Mouse (Mus musculus): ENCODE measurements around the gene Rgs9bp. TPM values are rescaled to one million over a fixed set of nuclear protein-coding genes. Genes with fewer than 3 reads are reported as not detected.
"Not testable (repeated sequence)": the region's sequence is repeated elsewhere in the genome, so short reads cannot be mapped to it uniquely, and the experiment has no call there.

The Rgs9bp gene
- polyA plus RNA-seq, 1 experiment from 2014 or later: 0.32 TPM

GRCm38 (mm10) chr7:35569724-35570123 lies 15.7 kb downstream of the Rgs9bp start:
- not testable (repeated sequence) for H3K27ac ChIP-seq (ENCODE audit: low read depth, low read length); ATAC-seq (replicated peaks; ENCODE audit: low FRiP score); H3K4me3 ChIP-seq (ENCODE audit: low read depth, low read length); H3K9me3 ChIP-seq (ENCODE audit: control insufficient read depth, low read length); H3K36me3 ChIP-seq (ENCODE audit: control insufficient read depth, insufficient read depth, low read length); DNase-seq (ENCODE audit: low spot score); H3K4me2 ChIP-seq (ENCODE audit: low read depth, low read length, severe bottlenecking); H3K9ac ChIP-seq (ENCODE audit: low read length); H3K4me1 ChIP-seq (replicated peaks; ENCODE audit: control insufficient read depth, insufficient read depth, low read length); H3K27me3 ChIP-seq (ENCODE audit: control insufficient read depth, insufficient read depth, low read length)
- WGBS: 87% methylated on average over 4 of the region's 4 CpGs

GRCm38 (mm10) chr7:35565965-35566364 lies 19.4 kb downstream of the Rgs9bp start:
- not testable (repeated sequence) for H3K9me3 ChIP-seq (ENCODE audit: control insufficient read depth, low read length); H3K27ac ChIP-seq (ENCODE audit: low read depth, low read length); H3K4me3 ChIP-seq (ENCODE audit: low read depth, low read length); ATAC-seq (replicated peaks; ENCODE audit: low FRiP score); H3K9ac ChIP-seq (ENCODE audit: low read length); H3K27me3 ChIP-seq (ENCODE audit: control insufficient read depth, insufficient read depth, low read length); H3K4me1 ChIP-seq (replicated peaks; ENCODE audit: control insufficient read depth, insufficient read depth, low read length); H3K4me2 ChIP-seq (ENCODE audit: low read depth, low read length, severe bottlenecking); H3K36me3 ChIP-seq (ENCODE audit: control insufficient read depth, insufficient read depth, low read length); DNase-seq (ENCODE audit: low spot score)
- WGBS: 88% methylated on average over 13 of the region's 13 CpGs

GRCm38 (mm10) chr7:35564872-35565271 lies 20.5 kb downstream of the Rgs9bp start:
- H3K9ac ChIP-seq (ENCODE audit: low read length); DNase-seq (ENCODE audit: low spot score); H3K4me3 ChIP-seq (ENCODE audit: low read depth, low read length); H3K27me3 ChIP-seq (ENCODE audit: control insufficient read depth, insufficient read depth, low read length); H3K36me3 ChIP-seq (ENCODE audit: control insufficient read depth, insufficient read depth, low read length); H3K9me3 ChIP-seq (ENCODE audit: control insufficient read depth, low read length); H3K27ac ChIP-seq (ENCODE audit: low read depth, low read length); ATAC-seq (replicated peaks; ENCODE audit: low FRiP score); H3K4me1 ChIP-seq (replicated peaks; ENCODE audit: control insufficient read depth, insufficient read depth, low read length); H3K4me2 ChIP-seq (ENCODE audit: low read depth, low read length, severe bottlenecking): not testable (repeated sequence)
- WGBS: 86% methylated on average over 10 of the region's 10 CpGs

- 96% methylated on average over 2 of the region's 2 CpGs for WGBS
- no peaks in the 10 kb centered on the region for H3K27me3 ChIP-seq (ENCODE audit: control insufficient read depth, insufficient read depth, low read length)
Measured at GRCm38 (mm10) chr7:35564067-35564865, 21.1 kb downstream of the Rgs9bp start.

DNA sequence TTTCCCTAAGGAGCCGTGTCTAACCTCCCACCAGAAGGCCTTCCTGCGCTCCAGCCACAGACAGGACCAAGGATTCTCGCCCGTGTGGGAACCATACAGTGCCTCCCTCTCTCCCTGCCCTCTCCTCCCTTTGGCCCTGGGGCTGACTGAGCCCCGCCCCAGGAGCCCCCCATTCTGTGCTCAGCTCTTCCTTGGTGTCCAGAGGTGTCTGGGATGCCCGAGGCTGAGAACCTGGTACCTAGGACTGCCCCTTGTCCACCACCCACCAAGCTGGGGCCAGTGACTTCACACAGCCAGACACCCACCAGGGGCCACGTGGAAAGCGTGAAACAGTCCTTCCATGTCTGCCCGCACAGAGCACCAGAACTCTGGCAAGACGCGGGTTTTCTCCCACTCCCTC lies 22.3 kb downstream of the Rgs9bp start:
- no peak overlapping the region for H3K27ac ChIP-seq (ENCODE audit: low read depth, low read length)

More at GRCm38 (mm10) chr7:35564067-35564865, 21.1 kb downstream of the Rgs9bp start:
- H3K9me3 ChIP-seq (ENCODE audit: control insufficient read depth, low read length): no peaks in the 10 kb centered on the region
- ATAC-seq (replicated peaks; ENCODE audit: low FRiP score) (no peak), DNase-seq (ENCODE audit: low spot score) (no peak)
- no peaks in the 10 kb centered on the region for H3K4me1 ChIP-seq (replicated peaks; ENCODE audit: control insufficient read depth, insufficient read depth, low read length)
- H3K36me3 ChIP-seq (ENCODE audit: control insufficient read depth, insufficient read depth, low read length): no peaks in the 10 kb centered on the region
- H3K4me2 ChIP-seq (ENCODE audit: low read depth, low read length, severe bottlenecking): no peak overlapping the region
- H3K9ac ChIP-seq (ENCODE audit: low read length): no peak overlapping the region
- no peak overlapping the region for H3K27ac ChIP-seq (ENCODE audit: low read depth, low read length)
- H3K4me3 ChIP-seq (ENCODE audit: low read depth, low read length): no peak overlapping the region

GRCm38 (mm10) chr7:35559838-35560237 lies 25.5 kb downstream of the Rgs9bp start:
- no peak overlapping the region for H3K4me3 ChIP-seq (ENCODE audit: low read depth, low read length)
- no peaks in the 10 kb centered on the region for H3K9me3 ChIP-seq (ENCODE audit: control insufficient read depth, low read length)
- no peaks in the 10 kb centered on the region for H3K36me3 ChIP-seq (ENCODE audit: control insufficient read depth, insufficient read depth, low read length)
- no peak for ATAC-seq (replicated peaks; ENCODE audit: low FRiP score)
- no peaks in the 10 kb centered on the region for H3K27me3 ChIP-seq (ENCODE audit: control insufficient read depth, insufficient read depth, low read length)
- DNase-seq (ENCODE audit: low spot score): no peak
- H3K4me2 ChIP-seq (ENCODE audit: low read depth, low read length, severe bottlenecking): no peak overlapping the region
- 83% methylated on average over 3 of the region's 3 CpGs for whole genome bisulfite sequencing
- H3K27ac ChIP-seq (ENCODE audit: low read depth, low read length): no peak overlapping the region
- no peak overlapping the region for H3K9ac ChIP-seq (ENCODE audit: low read length)
- 0 out of 2 replicates have a peak, but pooled peaks cover 2% of the 10 kb centered on the region for H3K4me1 ChIP-seq (replicated peaks; ENCODE audit: control insufficient read depth, insufficient read depth, low read length)

More for the DNA sequence above, 22.3 kb downstream of the Rgs9bp start:
- DNase-seq (ENCODE audit: low spot score) (no peak), ATAC-seq (replicated peaks; ENCODE audit: low FRiP score) (no peak)
- H3K9ac ChIP-seq (ENCODE audit: low read length): no peak overlapping the region
- no peak overlapping the region for H3K4me3 ChIP-seq (ENCODE audit: low read depth, low read length)
- H3K9me3 ChIP-seq (ENCODE audit: control insufficient read depth, low read length): no peaks in the 10 kb centered on the region
- H3K27me3 ChIP-seq (ENCODE audit: control insufficient read depth, insufficient read depth, low read length): no peaks in the 10 kb centered on the region
- no peaks in the 10 kb centered on the region for H3K36me3 ChIP-seq (ENCODE audit: control insufficient read depth, insufficient read depth, low read length)
- H3K4me1 ChIP-seq (replicated peaks; ENCODE audit: control insufficient read depth, insufficient read depth, low read length): no peaks in the 10 kb centered on the region
- no peak overlapping the region for H3K4me2 ChIP-seq (ENCODE audit: low read depth, low read length, severe bottlenecking)
- 74% methylated on average over 11 of the region's 11 CpGs for WGBS

DNA sequence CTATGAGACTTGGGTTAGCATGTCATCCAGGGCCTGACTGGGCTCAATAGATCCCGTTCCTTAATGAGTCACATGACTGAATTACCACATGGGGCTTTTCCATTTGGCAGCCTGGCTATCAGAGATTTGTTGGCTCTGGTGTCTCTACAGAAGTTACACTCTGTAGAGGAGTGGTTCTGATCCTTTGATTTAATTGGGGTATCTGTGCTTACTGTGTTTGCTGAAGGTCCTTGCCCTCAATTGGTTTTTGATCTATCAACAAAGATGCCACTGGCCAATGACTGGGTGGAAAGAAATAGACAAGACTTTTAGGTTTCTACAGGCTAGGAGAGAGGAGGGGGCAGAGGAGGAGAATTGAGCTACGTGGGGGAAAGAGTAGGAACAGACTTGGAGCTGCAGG lies 26.7 kb downstream of the Rgs9bp start:
- no peak for DNase-seq (ENCODE audit: low spot score)
- H3K27me3 ChIP-seq (ENCODE audit: control insufficient read depth, insufficient read depth, low read length): no peaks in the 10 kb centered on the region
- no peak overlapping the region for H3K4me3 ChIP-seq (ENCODE audit: low read depth, low read length)
- no peaks in the 10 kb centered on the region for H3K9me3 ChIP-seq (ENCODE audit: control insufficient read depth, low read length)
- WGBS: 64% methylated on average over 2 of the region's 2 CpGs
- H3K27ac ChIP-seq (ENCODE audit: low read depth, low read length): no peak overlapping the region
- H3K4me1 ChIP-seq (replicated peaks; ENCODE audit: control insufficient read depth, insufficient read depth, low read length): 0 out of 2 replicates have a peak, but pooled peaks cover 2% of the 10 kb centered on the region
- no peak overlapping the region for H3K4me2 ChIP-seq (ENCODE audit: low read depth, low read length, severe bottlenecking)
- no peak overlapping the region for H3K9ac ChIP-seq (ENCODE audit: low read length)
- H3K36me3 ChIP-seq (ENCODE audit: control insufficient read depth, insufficient read depth, low read length): no peaks in the 10 kb centered on the region
- ATAC-seq (replicated peaks; ENCODE audit: low FRiP score): no peak

GRCm38 (mm10) chr7:35557577-35557976 lies 27.8 kb downstream of the Rgs9bp start:
- H3K27ac ChIP-seq (ENCODE audit: low read depth, low read length): no peak overlapping the region
- H3K36me3 ChIP-seq (ENCODE audit: control insufficient read depth, insufficient read depth, low read length): no peaks in the 10 kb centered on the region
- no peaks in the 10 kb centered on the region for H3K27me3 ChIP-seq (ENCODE audit: control insufficient read depth, insufficient read depth, low read length)
- no peak overlapping the region for H3K4me2 ChIP-seq (ENCODE audit: low read depth, low read length, severe bottlenecking)
- ATAC-seq (replicated peaks; ENCODE audit: low FRiP score): no peak
- DNase-seq (ENCODE audit: low spot score): no peak
- H3K4me3 ChIP-seq (ENCODE audit: low read depth, low read length): no peak overlapping the region
- WGBS: 92% methylated on average over 3 of the region's 3 CpGs
- no peak overlapping the region for H3K9ac ChIP-seq (ENCODE audit: low read length)
- H3K4me1 ChIP-seq (replicated peaks; ENCODE audit: control insufficient read depth, insufficient read depth, low read length): 0 out of 2 replicates have a peak, but pooled peaks cover 2% of the 10 kb centered on the region
- H3K9me3 ChIP-seq (ENCODE audit: control insufficient read depth, low read length): no peaks in the 10 kb centered on the region

DNA sequence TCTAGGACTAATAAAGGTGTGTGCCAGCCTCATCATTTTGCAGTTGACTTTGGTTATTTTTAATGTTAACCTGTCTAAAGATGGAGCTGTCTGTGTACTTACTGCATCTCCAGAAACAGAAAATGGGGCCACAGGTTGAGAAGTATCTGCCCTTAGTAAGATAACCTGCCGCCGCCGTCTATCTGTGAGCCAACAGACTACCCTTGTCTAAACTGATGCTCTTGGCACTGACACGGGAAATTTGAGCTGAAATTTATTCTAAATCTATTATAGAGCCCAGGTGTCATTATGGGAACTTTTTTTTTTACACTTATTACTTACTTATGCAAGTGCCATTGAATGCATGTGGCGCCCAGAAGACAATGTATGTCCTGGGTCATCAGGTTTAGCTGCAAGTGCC lies 28.5 kb downstream of the Rgs9bp start:
- H3K4me3 ChIP-seq (ENCODE audit: low read depth, low read length): no peak overlapping the region
- H3K4me1 ChIP-seq (replicated peaks; ENCODE audit: control insufficient read depth, insufficient read depth, low read length): 0 out of 2 replicates have a peak, but pooled peaks cover 2% of the 10 kb centered on the region
- no peak overlapping the region for H3K4me2 ChIP-seq (ENCODE audit: low read depth, low read length, severe bottlenecking)
- H3K36me3 ChIP-seq (ENCODE audit: control insufficient read depth, insufficient read depth, low read length): no peaks in the 10 kb centered on the region
- H3K9ac ChIP-seq (ENCODE audit: low read length): no peak overlapping the region
- DNase-seq (ENCODE audit: low spot score): no peak
- no peak for ATAC-seq (replicated peaks; ENCODE audit: low FRiP score)
- H3K27me3 ChIP-seq (ENCODE audit: control insufficient read depth, insufficient read depth, low read length): no peaks in the 10 kb centered on the region
- no peak overlapping the region for H3K27ac ChIP-seq (ENCODE audit: low read depth, low read length)
- WGBS: 92% methylated on average over 5 of the region's 5 CpGs
- H3K9me3 ChIP-seq (ENCODE audit: control insufficient read depth, low read length): no peaks in the 10 kb centered on the region
